Mouse (Mus musculus): ENCODE measurements around the gene Rgs14. TPM values are rescaled to one million over a fixed set of nuclear protein-coding genes. Genes with fewer than 3 reads are reported as not detected.

The Rgs14 gene
- polyA plus RNA-seq, 1 experiment from 2014 or later: 1.4 TPM

GRCm38 (mm10) chr13:55361974-55362452 is 7.5 kb upstream of the Rgs14 start:
- under 1% methylated on average over 32 of the region's 32 CpGs for WGBS
- no peak for ATAC-seq (ENCODE audit: insufficient number of reproducible peaks, low FRiP score, low TSS enrichment, low read depth)
- H3K4me2 ChIP-seq: peak overlapping the region; percentile 67
- H3K36me3 ChIP-seq: peaks cover 33% of the 10 kb centered on the region
- no peaks in the 10 kb centered on the region for H3K9me3 ChIP-seq
- H3K4me3 ChIP-seq: peak overlapping the region; percentile 90
- peaks cover 20% of the 10 kb centered on the region for H3K4me1 ChIP-seq
- H3K27ac ChIP-seq: peak overlapping the region; percentile 96
- peak overlapping the region; percentile 79 for H3K9ac ChIP-seq
- H3K27me3 ChIP-seq: no peaks in the 10 kb centered on the region; the same call in 1 of the 2 replicates

- peak within 1 kb of the TSS; percentile 67 for H3K4me2 ChIP-seq
- no peaks in the 10 kb centered on the region; the same call in 1 of the 2 replicates for H3K27me3 ChIP-seq
- under 1% methylated on average over 35 of the region's 35 CpGs for WGBS
- no peaks in the 10 kb centered on the region for H3K9me3 ChIP-seq
- H3K4me1 ChIP-seq: peaks cover 20% of the 10 kb centered on the region
- H3K27ac ChIP-seq: peak within 1 kb of the TSS; percentile 96
- ATAC-seq (ENCODE audit: insufficient number of reproducible peaks, low FRiP score, low TSS enrichment, low read depth): peak; percentile 98
- H3K36me3 ChIP-seq: peaks cover 30% of the 10 kb centered on the region
- H3K9ac ChIP-seq: peak within 1 kb of the TSS; percentile 79
- peak within 1 kb of the TSS; percentile 90 for H3K4me3 ChIP-seq
Measured at GRCm38 (mm10) chr13:55362453-55363060, 7.0 kb upstream of the Rgs14 start, which contains the start of gene Lman2. Gene Lman2, minus strand, starts transcription at chr13:55362783.

- Histone ChIP-seq H3K27ac (no peak overlapping the region), H3K36me3 (no peaks in the 10 kb centered on the region), H3K4me3 (no peak overlapping the region), H3K9ac (no peak overlapping the region), H3K27me3 (peaks cover 18% of the 10 kb centered on the region), H3K4me2 (no peak overlapping the region), H3K9me3 (no peaks in the 10 kb centered on the region), H3K4me1 (no peaks in the 10 kb centered on the region; the same call in 1 of the 2 replicates)
- 71% methylated on average over 7 of the region's 7 CpGs for WGBS
- ATAC-seq (ENCODE audit: insufficient number of reproducible peaks, low FRiP score, low TSS enrichment, low read depth): no peak
Measured at GRCm38 (mm10) chr13:55368401-55368800, 1.1 kb upstream of the Rgs14 start.

GRCm38 (mm10) chr13:55370234-55370633 is 702 bp downstream of the Rgs14 start:
- 65% methylated on average over 3 of the region's 3 CpGs for whole genome bisulfite sequencing
- H3K4me3 ChIP-seq: no peak overlapping the region
- ATAC-seq (ENCODE audit: insufficient number of reproducible peaks, low FRiP score, low TSS enrichment, low read depth): no peak
- H3K4me2 ChIP-seq: no peak overlapping the region
- H3K9ac ChIP-seq: no peak overlapping the region
- H3K27ac ChIP-seq: no peak overlapping the region
- no peaks in the 10 kb centered on the region for H3K9me3 ChIP-seq
- H3K4me1 ChIP-seq: no peaks in the 10 kb centered on the region; the same call in 1 of the 2 replicates
- H3K36me3 ChIP-seq: no peaks in the 10 kb centered on the region
- peaks cover 22% of the 10 kb centered on the region for H3K27me3 ChIP-seq

GRCm38 (mm10) chr13:55371007-55371681 is 1.6 kb downstream of the Rgs14 start:
- Histone ChIP-seq H3K9ac (no peak overlapping the region), H3K4me3 (no peak overlapping the region), H3K36me3 (no peaks in the 10 kb centered on the region), H3K9me3 (no peaks in the 10 kb centered on the region), H3K4me1 (peaks cover 2% of the 10 kb centered on the region; the same call in 1 of the 2 replicates), H3K4me2 (no peak overlapping the region), H3K27me3 (peaks cover 22% of the 10 kb centered on the region), H3K27ac (no peak overlapping the region)
- peak; percentile 59; the same call in 1 of the 2 replicates for ATAC-seq (ENCODE audit: insufficient number of reproducible peaks, low FRiP score, low TSS enrichment, low read depth)
- WGBS: 66% methylated on average over 8 of the region's 8 CpGs

GRCm38 (mm10) chr13:55371740-55372139 is 2.2 kb downstream of the Rgs14 start:
- WGBS: 55% methylated on average over 5 of the region's 5 CpGs
- Histone ChIP-seq H3K27ac (no peak overlapping the region), H3K4me3 (no peak overlapping the region), H3K36me3 (no peaks in the 10 kb centered on the region), H3K4me1 (peaks cover 2% of the 10 kb centered on the region; the same call in 1 of the 2 replicates), H3K4me2 (no peak overlapping the region), H3K9me3 (no peaks in the 10 kb centered on the region), H3K9ac (no peak overlapping the region), H3K27me3 (peaks cover 22% of the 10 kb centered on the region)
- ATAC-seq (ENCODE audit: insufficient number of reproducible peaks, low FRiP score, low TSS enrichment, low read depth): peak; percentile 32; the same call in 1 of the 2 replicates

- H3K4me3 ChIP-seq: no peak overlapping the region
- 59% methylated on average over 6 of the region's 6 CpGs for WGBS
- H3K4me2 ChIP-seq: no peak overlapping the region
- H3K27me3 ChIP-seq: peaks cover 44% of the 10 kb centered on the region
- H3K9ac ChIP-seq: no peak overlapping the region
- no peaks in the 10 kb centered on the region for H3K9me3 ChIP-seq
- H3K4me1 ChIP-seq: peaks cover 9% of the 10 kb centered on the region; the same call in 1 of the 2 replicates
- no peak overlapping the region for H3K27ac ChIP-seq
- ATAC-seq (ENCODE audit: insufficient number of reproducible peaks, low FRiP score, low TSS enrichment, low read depth): no peak
- H3K36me3 ChIP-seq: no peaks in the 10 kb centered on the region
Measured at GRCm38 (mm10) chr13:55374206-55374924, 4.8 kb downstream of the Rgs14 start.

- H3K9ac ChIP-seq: no peak overlapping the region
Measured at GRCm38 (mm10) chr13:55375877-55376276, 6.3 kb downstream of the Rgs14 start.

GRCm38 (mm10) chr13:55378907-55379580 is 9.5 kb downstream of the Rgs14 start:
- 7% methylated on average over 32 of the region's 32 CpGs for WGBS
- Histone ChIP-seq H3K4me3 (peak overlapping the region; percentile 8; the same call in 1 of the 2 replicates), H3K27me3 (peaks cover 47% of the 10 kb centered on the region), H3K4me2 (peak overlapping the region; percentile 29), H3K27ac (no peak overlapping the region), H3K4me1 (peaks cover 11% of the 10 kb centered on the region; the same call in 1 of the 2 replicates), H3K36me3 (no peaks in the 10 kb centered on the region), H3K9me3 (no peaks in the 10 kb centered on the region), H3K9ac (no peak overlapping the region)
- no peak for ATAC-seq (ENCODE audit: insufficient number of reproducible peaks, low FRiP score, low TSS enrichment, low read depth)

More at GRCm38 (mm10) chr13:55375877-55376276, 6.3 kb downstream of the Rgs14 start:
- peaks cover 11% of the 10 kb centered on the region; the same call in 1 of the 2 replicates for H3K4me1 ChIP-seq
- no peak for ATAC-seq (ENCODE audit: insufficient number of reproducible peaks, low FRiP score, low TSS enrichment, low read depth)
- no peaks in the 10 kb centered on the region for H3K36me3 ChIP-seq
- no peaks in the 10 kb centered on the region for H3K9me3 ChIP-seq
- no peak overlapping the region for H3K4me3 ChIP-seq
- peaks cover 53% of the 10 kb centered on the region for H3K27me3 ChIP-seq
- 63% methylated on average over 2 of the region's 2 CpGs for WGBS
- H3K27ac ChIP-seq: no peak overlapping the region
- H3K4me2 ChIP-seq: no peak overlapping the region

- Histone ChIP-seq H3K27ac (no peak overlapping the region), H3K36me3 (no peaks in the 10 kb centered on the region), H3K9me3 (no peaks in the 10 kb centered on the region), H3K4me2 (no peak overlapping the region), H3K27me3 (peaks cover 47% of the 10 kb centered on the region), H3K4me3 (no peak overlapping the region), H3K9ac (no peak overlapping the region), H3K4me1 (peaks cover 9% of the 10 kb centered on the region; the same call in 1 of the 2 replicates)
- ATAC-seq (ENCODE audit: insufficient number of reproducible peaks, low FRiP score, low TSS enrichment, low read depth): no peak
- WGBS: 78% methylated on average over 4 of the region's 4 CpGs
Measured at GRCm38 (mm10) chr13:55381790-55382189, 12.3 kb downstream of the Rgs14 start.

GRCm38 (mm10) chr13:55390644-55391043 is 21.1 kb downstream of the Rgs14 start:
- Histone ChIP-seq H3K9me3 (no peaks in the 10 kb centered on the region), H3K9ac (no peak overlapping the region), H3K4me2 (no peak overlapping the region), H3K27ac (no peak overlapping the region), H3K4me1 (no peaks in the 10 kb centered on the region), H3K27me3 (no peaks in the 10 kb centered on the region), H3K4me3 (no peak overlapping the region), H3K36me3 (no peaks in the 10 kb centered on the region)
- 78% methylated on average over 3 of the region's 3 CpGs for WGBS
- no peak for ATAC-seq (ENCODE audit: insufficient number of reproducible peaks, low FRiP score, low TSS enrichment, low read depth)

All from limb, embryonic 15.5 days (tissue).